Mouse (Mus musculus) embryonic fibroblast, embryonic 13.5 days (primary cell): Measurements from ENCODE around the gene AF067063.

Experiments used
- CTCF ChIP-seq: IDR thresholded peaks from 2 replicates; pipeline ENCODE4 v1.5.1; 2011; ENCODE audit warnings: mild to moderate bottlenecking, control low read depth, low read length, moderate library complexity, borderline replicate concordance; ENCODE audit not compliant: insufficient read depth
- POLR2A ChIP-seq: IDR thresholded peaks from 2 replicates; pipeline ENCODE4 v1.6.1; 2011; ENCODE audit warnings: low read depth, mild to moderate bottlenecking, control low read depth, low read length, moderate library complexity

DNA sequence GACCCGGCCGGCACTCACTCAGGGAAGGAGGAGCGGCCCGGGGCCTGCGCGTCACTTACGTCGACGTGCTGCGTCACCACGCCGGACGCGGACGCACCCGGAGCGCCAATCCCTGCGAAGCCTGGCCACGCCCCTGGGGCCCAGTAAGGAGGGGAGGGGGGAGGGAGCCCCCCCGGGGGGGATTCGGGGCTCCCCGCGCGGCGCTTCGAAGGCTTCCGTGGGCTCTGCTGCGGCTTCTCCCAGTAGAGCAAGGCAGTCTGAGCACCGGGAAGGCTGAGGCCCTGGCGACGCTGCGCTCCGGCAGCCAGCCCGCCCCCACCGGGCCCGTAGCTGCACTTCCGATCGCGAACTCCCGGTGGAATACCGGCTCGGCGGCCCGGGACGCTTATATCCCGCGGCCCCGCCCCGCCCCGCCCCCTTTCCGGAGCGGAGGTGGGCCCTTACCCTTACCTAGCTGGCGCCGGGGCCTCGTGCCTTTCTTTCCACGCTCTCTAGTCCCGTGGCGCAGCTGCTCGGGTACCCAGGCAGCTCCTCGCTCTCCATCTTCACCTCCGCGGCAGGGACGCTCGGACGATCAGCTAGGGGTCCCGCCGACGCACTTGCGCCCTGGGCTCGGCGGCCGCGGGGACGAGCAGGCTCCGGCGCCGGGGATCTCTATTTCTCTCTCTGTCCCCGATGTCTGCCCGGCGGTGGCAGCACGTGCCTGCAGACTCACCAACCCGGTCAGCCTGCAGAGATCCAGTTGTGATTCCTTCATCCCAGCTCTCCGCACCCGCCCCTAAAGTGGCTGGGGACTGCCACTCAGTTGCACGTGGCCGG, 39.0 kb downstream of the AF067063 start, which contains the start of gene Zfp131:
- TF ChIP-seq CTCF: no peak
- peak; percentile 76; the same call in 1 of the 2 replicates for TF ChIP-seq POLR2A
